Mouse (Mus musculus) thymus, adult 2 months (tissue): ENCODE data around the gene Grip1. TPM values are rescaled to one million over a fixed set of nuclear protein-coding genes. Genes with fewer than 3 reads are reported as not detected.

Experiments used
- DNase-seq: peaks from one replicate; pipeline ENCODE4 v3.0.0; 2021
- H3K27ac ChIP-seq: fragments of 200-500 bp; 2 replicates; pipeline ENCODE4 v1.5.1; 2012; ENCODE audit warnings: low read length, control low read depth; ENCODE audit not compliant: control insufficient read depth, insufficient read depth
- H3K27me3 ChIP-seq: fragments of 200-500 bp; 2 replicates; pipeline ENCODE4 v1.6.1; 2012; ENCODE audit warnings: mild to moderate bottlenecking, low read length, moderate library complexity, mixed read lengths; ENCODE audit not compliant: control insufficient read depth, insufficient read depth
- H3K36me3 ChIP-seq: fragments of 200-500 bp; 2 replicates; pipeline ENCODE4 v1.6.1; 2012; ENCODE audit warnings: mild to moderate bottlenecking, low read length, moderate library complexity; ENCODE audit not compliant: control insufficient read depth, insufficient read depth
- H3K4me1 ChIP-seq: fragments of 200-500 bp; replicated peaks from 2 replicates; pipeline ENCODE4 v1.6.1; 2012; ENCODE audit warnings: low read length; ENCODE audit not compliant: control insufficient read depth, insufficient read depth
- H3K4me3 ChIP-seq: fragments of 200-500 bp; 2 replicates; pipeline ENCODE4 v1.5.1; 2012; ENCODE audit warnings: mild to moderate bottlenecking, low read length, control low read depth, moderate library complexity; ENCODE audit not compliant: control insufficient read depth, insufficient read depth
- CTCF ChIP-seq: fragments of 200-500 bp; IDR thresholded peaks from 2 replicates; pipeline ENCODE4 v1.5.1; 2012; ENCODE audit warnings: mild to moderate bottlenecking, control low read depth, low read length, moderate library complexity, borderline replicate concordance; ENCODE audit not compliant: control insufficient read depth, poor library complexity, insufficient read depth; ENCODE audit errors: extremely low read depth
- POLR2A ChIP-seq: fragments of 200-500 bp; IDR thresholded peaks from 2 replicates; pipeline ENCODE4 v1.6.1; 2012; ENCODE audit warnings: mild to moderate bottlenecking, low read length, control low read depth, moderate library complexity; ENCODE audit not compliant: control insufficient read depth, poor library complexity, insufficient read depth; ENCODE audit errors: extremely low read depth
- WGBS: fragments of 180-500 bp; shearing (Covaris S2); methylation state at CpG from one replicate; pipeline ENCODE4 v1.1.7; 2018; 5-methylcytosine and 5-hydroxymethylcytosine counted together
- polyA plus RNA-seq: library from polyadenylated mRNA; depleted of rRNA; stranded (reverse); fragments of >200 nt; gene quantifications from 2 replicates; pipeline ENCODE4 v1.2.3, GENCODE M21; 2012

Gene Grip1
- polyA plus RNA-seq, 1 experiment: 0.47 TPM

- Histone ChIP-seq H3K36me3 (no peaks in the 10 kb centered on the region), H3K4me3 (no peak overlapping the region), H3K27ac (no peak overlapping the region), H3K4me1 (no peaks in the 10 kb centered on the region), H3K27me3 (no peaks in the 10 kb centered on the region)
- TF ChIP-seq POLR2A: no peak
- no peak for TF ChIP-seq CTCF
- 93% methylated on average over 10 of the region's 10 CpGs for WGBS
- DNase-seq: no peak
These were observed 95.1 kb downstream of the Grip1 start for GRCm38 (mm10) chr10:119548774-119549173.

GRCm38 (mm10) chr10:119550630-119551029 lies 97.0 kb downstream of the Grip1 start:
- TF ChIP-seq POLR2A (no peak), CTCF (no peak)
- Histone ChIP-seq H3K36me3 (no peaks in the 10 kb centered on the region), H3K4me3 (no peak overlapping the region), H3K27ac (no peak overlapping the region), H3K27me3 (no peaks in the 10 kb centered on the region), H3K4me1 (no peaks in the 10 kb centered on the region)
- DNase-seq: no peak
- WGBS: 87% methylated on average over 6 of the region's 6 CpGs

- no peaks in the 10 kb centered on the region for H3K36me3 ChIP-seq
- no peaks in the 10 kb centered on the region for H3K27me3 ChIP-seq
- DNase-seq: no peak
- 95% methylated on average over 7 of the region's 7 CpGs for WGBS
- no peaks in the 10 kb centered on the region for H3K4me1 ChIP-seq
- H3K4me3 ChIP-seq: no peak overlapping the region
- H3K27ac ChIP-seq: no peak overlapping the region
- TF ChIP-seq POLR2A (no peak), CTCF (no peak)
These were observed 102.7 kb downstream of the Grip1 start for GRCm38 (mm10) chr10:119556346-119556745.

GRCm38 (mm10) chr10:119558432-119558831 lies 104.8 kb downstream of the Grip1 start:
- Histone ChIP-seq H3K4me1 (no peaks in the 10 kb centered on the region), H3K27me3 (no peaks in the 10 kb centered on the region), H3K4me3 (no peak overlapping the region), H3K36me3 (no peaks in the 10 kb centered on the region), H3K27ac (no peak overlapping the region)
- TF ChIP-seq POLR2A: no peak
- TF ChIP-seq CTCF: no peak
- WGBS: 95% methylated on average over 7 of the region's 7 CpGs
- DNase-seq: no peak

- WGBS: 95% methylated on average over 7 of the region's 7 CpGs
- no peaks in the 10 kb centered on the region for H3K36me3 ChIP-seq
- no peak overlapping the region for H3K27ac ChIP-seq
- no peaks in the 10 kb centered on the region for H3K4me1 ChIP-seq
- no peak overlapping the region for H3K4me3 ChIP-seq
- H3K27me3 ChIP-seq: no peaks in the 10 kb centered on the region
- DNase-seq: no peak
- TF ChIP-seq POLR2A: no peak
- no peak for TF ChIP-seq CTCF
These were observed 111.2 kb downstream of the Grip1 start for GRCm38 (mm10) chr10:119564862-119565261.

GRCm38 (mm10) chr10:119573134-119573533 lies 119.5 kb downstream of the Grip1 start:
- no peaks in the 10 kb centered on the region for H3K4me1 ChIP-seq
- TF ChIP-seq POLR2A (no peak), CTCF (no peak)
- H3K27ac ChIP-seq: no peak overlapping the region
- H3K27me3 ChIP-seq: no peaks in the 10 kb centered on the region
- no peak for DNase-seq
- 67% methylated on average over 9 of the region's 9 CpGs for WGBS
- H3K4me3 ChIP-seq: no peak overlapping the region
- no peaks in the 10 kb centered on the region for H3K36me3 ChIP-seq

GRCm38 (mm10) chr10:119575780-119576179 lies 122.2 kb downstream of the Grip1 start:
- Histone ChIP-seq H3K27me3 (no peaks in the 10 kb centered on the region), H3K36me3 (no peaks in the 10 kb centered on the region), H3K4me1 (no peaks in the 10 kb centered on the region), H3K27ac (no peak overlapping the region), H3K4me3 (no peak overlapping the region)
- 90% methylated on average over 1 of the region's 1 CpGs for WGBS
- TF ChIP-seq POLR2A: no peak
- TF ChIP-seq CTCF: no peak
- no peak for DNase-seq
